Mouse (Mus musculus) left cerebral cortex, adult 2 months (tissue): ENCODE data around the gene 4932438H23Rik. TPM values are rescaled to one million over a fixed set of nuclear protein-coding genes. Genes with fewer than 3 reads are reported as not detected.

Source experiments
- DNase-seq, 2 experiments: peaks; one replicate each; pipeline ENCODE4 v3.0.0; 2021 to 2022; ENCODE audit warnings: low spot score in 2 of 2, mixed read lengths in 1 of 2; ENCODE audit errors: extremely low spot score in 1 of 2
- H3K27ac ChIP-seq: fragments of 200-600 bp; 2 replicates; pipeline ENCODE4 v1.8.1; 2022
- H3K4me3 ChIP-seq: fragments of 200-600 bp; 2 replicates; pipeline ENCODE4 v1.8.1; 2022
- CTCF ChIP-seq: fragments of 200-600 bp; IDR thresholded peaks from 2 replicates; pipeline ENCODE4 v1.8.1; 2022; ENCODE audit warnings: antibody characterized with exemption, mild to moderate bottlenecking, moderate library complexity
- intact Hi-C: fragments of 180-260 bp; cut with DNase I; formaldehyde crosslinking; loops from one replicate; pipeline ENCODE4 v1.15.1; 2025
- total RNA-seq, 2 experiments: library from RNA; stranded (reverse); gene quantifications; 2 replicates each; pipeline ENCODE4 v1.2.3; 2021

The 4932438H23Rik gene
- total RNA-seq, 2 experiments from 2014 or later, result 0.72 to 0.91 TPM

GRCm38 (mm10) chr16:91044270-91045182 is 50.4 kb downstream of the 4932438H23Rik start, which contains the start of gene Paxbp1:
Paxbp1 (minus strand) TSS chr16:91044543.
- H3K27ac ChIP-seq, result peak within 1 kb of the TSS; percentile 96
- H3K4me3 ChIP-seq, result peak within 1 kb of the TSS; percentile 92
- peak; percentile 99 for DNase-seq
- intact Hi-C loops, result loop anchor here (1.0 to 10.0 kb wide), 4 partner anchors 12 to 600 kb away; partner anchors contain the start of genes Gart, Son and Synj1
- peak; percentile 97 for TF ChIP-seq CTCF

- TF ChIP-seq CTCF, result no peak
- intact Hi-C loops, result loop anchor here (1.0 to 10.0 kb wide), 4 partner anchors 13 to 601 kb away; partner anchors contain the start of genes Gart, Son and Synj1
- peak overlapping the region; percentile 92 for H3K4me3 ChIP-seq
- DNase-seq, result peak; percentile 56
- H3K27ac ChIP-seq, result peak overlapping the region; percentile 96
Observed at GRCm38 (mm10) chr16:91043461-91044248, 51.3 kb downstream of the 4932438H23Rik start.

- no peak for DNase-seq
- H3K4me3 ChIP-seq, result peak overlapping the region; percentile 92
- H3K27ac ChIP-seq, result no peak overlapping the region
- TF ChIP-seq CTCF, result no peak
- intact Hi-C loops, result loop anchor here (10.0 kb wide), 1 partner anchor 602 kb away; the partner anchor contains the start of genes Gart and Son
Observed at GRCm38 (mm10) chr16:91042640-91043039, 52.3 kb downstream of the 4932438H23Rik start.

- no peak for TF ChIP-seq CTCF
- no peak for DNase-seq
- intact Hi-C loops, result no loop called here
- no peak overlapping the region for H3K4me3 ChIP-seq
- H3K27ac ChIP-seq, result no peak overlapping the region
Observed at GRCm38 (mm10) chr16:91035866-91036265, 59.1 kb downstream of the 4932438H23Rik start.

GRCm38 (mm10) chr16:91030751-91031150 is 64.2 kb downstream of the 4932438H23Rik start:
- DNase-seq, result no peak
- Histone ChIP-seq H3K4me3 (no peak overlapping the region), H3K27ac (no peak overlapping the region)
- intact Hi-C loops, result no loop called here
- TF ChIP-seq CTCF, result no peak

GRCm38 (mm10) chr16:91029901-91030300 is 65.0 kb downstream of the 4932438H23Rik start:
- intact Hi-C loops, result no loop called here
- no peak overlapping the region for H3K27ac ChIP-seq
- no peak for DNase-seq
- H3K4me3 ChIP-seq, result no peak overlapping the region
- no peak for TF ChIP-seq CTCF

- no peak for DNase-seq
- TF ChIP-seq CTCF, result no peak
Observed at GRCm38 (mm10) chr16:91029161-91029743, 65.7 kb downstream of the 4932438H23Rik start.

GRCm38 (mm10) chr16:91026290-91026689 is 68.6 kb downstream of the 4932438H23Rik start:
- intact Hi-C loops, result no loop called here

More at GRCm38 (mm10) chr16:91029161-91029743, 65.7 kb downstream of the 4932438H23Rik start:
- no peak overlapping the region for H3K27ac ChIP-seq
- intact Hi-C loops, result no loop called here
- H3K4me3 ChIP-seq, result no peak overlapping the region

GRCm38 (mm10) chr16:91023384-91023783 is 71.5 kb downstream of the 4932438H23Rik start:
- peak; percentile 66 for TF ChIP-seq CTCF
- no peak for DNase-seq
- no peak overlapping the region for H3K27ac ChIP-seq
- no peak overlapping the region for H3K4me3 ChIP-seq
- intact Hi-C loops, result no loop called here

More at GRCm38 (mm10) chr16:91026290-91026689, 68.6 kb downstream of the 4932438H23Rik start:
- DNase-seq, result no peak
- no peak for TF ChIP-seq CTCF
- H3K27ac ChIP-seq, result no peak overlapping the region
- no peak overlapping the region for H3K4me3 ChIP-seq

- no peak for TF ChIP-seq CTCF
- intact Hi-C loops, result no loop called here
- Histone ChIP-seq H3K4me3 (no peak overlapping the region), H3K27ac (no peak overlapping the region)
- no peak for DNase-seq
Observed at GRCm38 (mm10) chr16:91020842-91021483, 74.0 kb downstream of the 4932438H23Rik start.

GRCm38 (mm10) chr16:91019476-91019875 is 75.4 kb downstream of the 4932438H23Rik start:
- intact Hi-C loops, result no loop called here
- H3K27ac ChIP-seq, result no peak overlapping the region
- DNase-seq, result no peak
- H3K4me3 ChIP-seq, result no peak overlapping the region
- no peak for TF ChIP-seq CTCF
